Mouse (Mus musculus): ENCODE measurements around the gene Itpripl2.
A peak's percentile ranks its signal among the peaks of the same experiment; 100 is the strongest.

DNA sequence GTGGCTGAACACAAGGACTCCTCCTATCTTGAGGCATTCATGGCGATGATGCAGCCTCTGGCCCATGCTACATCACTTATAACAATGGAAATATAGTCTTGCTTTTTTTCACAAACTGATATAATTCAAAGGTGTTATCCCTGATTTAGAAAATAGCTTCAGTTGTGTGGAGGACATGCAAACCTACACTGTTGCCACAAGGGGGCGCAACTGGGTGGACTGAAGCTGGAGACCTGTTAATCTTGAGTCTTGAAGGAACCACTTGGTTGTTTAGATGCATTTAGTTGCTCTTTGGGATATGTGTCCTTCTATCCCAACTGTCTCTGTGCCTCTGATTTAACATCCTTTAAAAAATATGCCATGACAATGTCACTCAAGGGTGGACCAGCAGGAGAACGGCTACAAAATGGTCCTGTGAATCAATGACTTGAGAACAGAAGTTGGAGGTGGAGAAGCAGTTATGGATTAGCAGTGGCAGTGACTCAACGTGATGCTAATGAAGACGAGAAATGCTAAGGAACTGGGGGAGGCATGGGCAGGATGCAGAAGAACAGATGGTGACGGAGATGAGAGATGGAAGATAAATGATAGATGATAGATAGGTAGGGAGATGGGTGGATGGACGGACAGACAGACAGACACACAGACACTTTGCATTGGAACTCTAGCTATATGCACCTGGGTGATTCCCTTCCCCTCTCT is 54.5 kb downstream of the Itpripl2 start:
- peak; percentile 79 for TF ChIP-seq CTCF (IDR thresholded peaks at IDR 0.05; ENCODE audit: low read depth, low read length)
- no peak for TF ChIP-seq POLR2A (IDR thresholded peaks at IDR 0.05; ENCODE audit: insufficient read depth, low read length)

Data from ES-Bruce4 (cell line).